Mouse (Mus musculus) midbrain, postnatal 0 days (tissue): ENCODE results near the gene Rab30. TPM values are rescaled to one million over a fixed set of nuclear protein-coding genes. Genes with fewer than 3 reads are reported as not detected.
A peak's percentile ranks its signal among the peaks of the same experiment; 100 is the strongest.
"Not testable (repeated sequence)": the region's sequence is repeated elsewhere in the genome, so short reads cannot be mapped to it uniquely, and the experiment has no call there.

ENCODE experiments used
- ATAC-seq: fragments of 200-750 bp; cut with Nextera tagmentation; 2 replicates; pipeline ENCODE4 v1.8.0; 2017; ENCODE audit warnings: moderate number of reproducible peaks, mild to moderate bottlenecking, moderate TSS enrichment, moderate library complexity; ENCODE audit not compliant: low FRiP score
- DNase-seq: peaks from one replicate; pipeline ENCODE4 v3.0.0-alpha.2; 2015; ENCODE audit warnings: low spot score
- H3K27ac ChIP-seq: fragments of 300-500 bp; sonication (generic); 2 replicates; pipeline ENCODE4 v1.5.1; 2014; ENCODE audit warnings: low read depth, mild to moderate bottlenecking, low read length, mixed read lengths
- H3K27me3 ChIP-seq: fragments of 300-500 bp; sonication (generic); 2 replicates; pipeline ENCODE4 v1.6.1; 2014; ENCODE audit warnings: low read length, control low read depth, mixed read lengths; ENCODE audit not compliant: insufficient read depth
- H3K36me3 ChIP-seq: fragments of 300-500 bp; sonication (generic); 2 replicates; pipeline ENCODE4 v1.6.1; 2014; ENCODE audit warnings: low read length, control low read depth, mixed read lengths; ENCODE audit not compliant: insufficient read depth
- H3K4me1 ChIP-seq: fragments of 300-500 bp; sonication (generic); 2 replicates; pipeline ENCODE4 v1.6.1; 2014; ENCODE audit warnings: mild to moderate bottlenecking, control low read depth, antibody characterized with exemption, low read length, mixed read lengths; ENCODE audit not compliant: insufficient read depth
- H3K4me2 ChIP-seq: fragments of 300-500 bp; sonication (generic); 2 replicates; pipeline ENCODE4 v1.6.1; 2014; ENCODE audit warnings: low read depth, mild to moderate bottlenecking, low read length, mixed read lengths; ENCODE audit not compliant: poor library complexity, severe bottlenecking
- H3K4me3 ChIP-seq: fragments of 300-500 bp; sonication (generic); 2 replicates; pipeline ENCODE4 v1.5.1; 2014; ENCODE audit warnings: low read depth, mild to moderate bottlenecking, low read length, moderate library complexity
- H3K9ac ChIP-seq: fragments of 300-500 bp; sonication (generic); replicated peaks from 2 replicates; pipeline ENCODE4 v1.6.1; 2014; ENCODE audit warnings: mild to moderate bottlenecking, low read length, moderate library complexity, mixed read lengths; ENCODE audit not compliant: poor library complexity, severe bottlenecking
- H3K9me3 ChIP-seq: fragments of 300-500 bp; sonication (generic); 2 replicates; pipeline ENCODE4 v1.6.1; 2016; ENCODE audit warnings: low read length, control low read depth
- CTCF ChIP-seq: IDR thresholded peaks from 2 replicates; pipeline ENCODE4 v1.5.1; 2016; ENCODE audit warnings: antibody characterized with exemption, mild to moderate bottlenecking
- WGBS: fragments of 180-500 bp; shearing (Covaris S2); extraction: QIAGEN DNeasy Blood & Tissue Kit; methylation state at CpG from one replicate; pipeline ENCODE4 v1.1.7; 2014; 5-methylcytosine and 5-hydroxymethylcytosine counted together
- polyA plus RNA-seq: library from polyadenylated mRNA; unstranded; fragments of >200 nt; fragmentation: Nextera tagmentation; extraction: Ambion mirVana; gene quantifications from 2 replicates; pipeline ENCODE4 v1.2.1, GENCODE M21; 2015
- total RNA-seq: library from RNA; depleted of rRNA; stranded (reverse); fragments of >200 nt; gene quantifications from 2 replicates; pipeline ENCODE4 v1.2.3, GENCODE M21; 2014

Rab30 gene
- total and polyA plus RNA-seq, 2 experiments from 2014 or later = 18.5 to 37.2 TPM

DNA sequence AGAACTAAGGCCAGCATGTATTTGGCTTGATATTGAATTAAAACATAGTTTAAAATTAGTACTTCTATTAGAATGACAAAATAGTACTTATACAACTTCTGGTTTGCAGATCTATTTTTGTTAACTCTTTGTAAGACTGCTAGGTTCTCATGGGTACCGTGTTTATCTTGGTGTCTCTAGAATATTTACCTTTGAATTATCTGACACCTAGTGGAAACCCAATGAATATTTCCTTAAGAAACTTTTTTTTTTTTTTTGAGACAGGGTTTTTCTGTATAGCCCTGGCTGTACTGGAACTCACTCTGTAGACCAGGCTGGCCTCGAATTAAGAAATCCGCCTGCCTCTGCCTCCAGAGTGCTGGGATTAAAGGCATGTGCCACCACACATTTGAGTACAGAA, 11.8 kb upstream of the Rab30 start:
- ATAC-seq, H3K9ac ChIP-seq, H3K4me3 ChIP-seq, H3K4me2 ChIP-seq, H3K9me3 ChIP-seq, H3K36me3 ChIP-seq, DNase-seq, H3K27ac ChIP-seq, H3K4me1 ChIP-seq, H3K27me3 ChIP-seq: not testable (repeated sequence)
- TF ChIP-seq CTCF = peak; percentile 50
- 79% methylated on average over 3 of the region's 3 CpGs for WGBS

- TF ChIP-seq CTCF = peak; percentile 7; the same call in 1 of the 2 replicates
- no peak overlapping the region for H3K4me2 ChIP-seq
- WGBS = 79% methylated on average over 4 of the region's 4 CpGs
- ATAC-seq (no peak), DNase-seq (no peak)
- no peaks in the 10 kb centered on the region for H3K4me1 ChIP-seq
- peaks cover 3% of the 10 kb centered on the region; the same call in 1 of the 2 replicates for H3K36me3 ChIP-seq
- no peak overlapping the region for H3K9ac ChIP-seq
- no peaks in the 10 kb centered on the region for H3K27me3 ChIP-seq
- no peaks in the 10 kb centered on the region for H3K9me3 ChIP-seq
- H3K27ac ChIP-seq = no peak overlapping the region
- no peak overlapping the region for H3K4me3 ChIP-seq
Observed at GRCm38 (mm10) chr7:92730465-92730864, 10.9 kb upstream of the Rab30 start.

DNA sequence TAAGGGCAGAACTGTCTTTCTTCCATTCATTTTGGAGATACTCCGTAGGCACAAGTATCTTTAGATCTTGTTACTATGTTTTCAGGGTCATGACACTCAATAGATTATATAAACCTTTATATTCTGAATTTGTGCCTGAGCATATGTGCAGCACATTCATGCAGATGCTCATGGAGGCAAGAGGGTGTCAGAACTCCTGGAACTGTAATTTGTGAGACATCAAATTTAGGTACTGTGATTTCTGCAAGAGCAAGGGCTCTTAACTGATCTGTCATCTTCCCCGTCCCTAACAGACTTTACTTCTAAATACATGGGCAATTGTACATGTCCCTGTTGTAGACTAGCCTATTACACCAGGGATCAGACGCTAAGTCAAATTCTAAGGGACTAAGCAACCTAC, 10.4 kb upstream of the Rab30 start:
- TF ChIP-seq CTCF = no peak
- H3K36me3 ChIP-seq = peaks cover 3% of the 10 kb centered on the region; the same call in 1 of the 2 replicates
- no peaks in the 10 kb centered on the region for H3K9me3 ChIP-seq
- no peak overlapping the region for H3K4me2 ChIP-seq
- H3K27ac ChIP-seq = no peak overlapping the region
- ATAC-seq (no peak), DNase-seq (no peak)
- H3K9ac ChIP-seq = no peak overlapping the region
- 68% methylated on average over 3 of the region's 3 CpGs for WGBS
- no peaks in the 10 kb centered on the region for H3K4me1 ChIP-seq
- no peak overlapping the region for H3K4me3 ChIP-seq
- H3K27me3 ChIP-seq = no peaks in the 10 kb centered on the region

DNA sequence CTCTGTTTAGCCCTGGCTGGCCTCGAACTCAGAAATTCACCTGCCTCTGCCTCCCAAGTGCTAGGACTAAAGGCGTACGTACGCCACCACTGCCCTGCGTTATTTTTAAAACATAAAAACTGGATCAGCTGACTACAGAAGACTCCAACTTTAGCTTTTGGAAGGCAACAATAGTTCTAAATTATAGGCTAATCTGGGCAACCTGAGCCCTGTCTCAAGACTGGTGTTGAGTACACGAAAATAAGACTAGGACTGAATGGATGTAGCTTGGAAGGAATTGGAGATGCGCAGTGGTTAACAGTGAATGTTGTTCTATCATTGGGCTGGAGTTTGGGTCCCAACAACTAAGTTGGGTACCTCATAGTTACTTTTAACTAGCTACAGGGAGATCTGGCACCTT, 9.3 kb upstream of the Rab30 start:
- Histone ChIP-seq H3K4me1 (no peaks in the 10 kb centered on the region), H3K36me3 (peaks cover 3% of the 10 kb centered on the region; the same call in 1 of the 2 replicates), H3K27me3 (no peaks in the 10 kb centered on the region), H3K9ac (no peak overlapping the region), H3K9me3 (no peaks in the 10 kb centered on the region), H3K27ac (no peak overlapping the region), H3K4me3 (no peak overlapping the region), H3K4me2 (no peak overlapping the region)
- 92% methylated on average over 7 of the region's 7 CpGs for WGBS
- TF ChIP-seq CTCF = no peak
- ATAC-seq (no peak), DNase-seq (no peak)

GRCm38 (mm10) chr7:92737560-92737959, 3.8 kb upstream of the Rab30 start:
- Histone ChIP-seq H3K27ac (no peak overlapping the region), H3K4me1 (0 out of 2 replicates have a peak, but pooled peaks cover 6% of the 10 kb centered on the region), H3K27me3 (no peaks in the 10 kb centered on the region), H3K9me3 (no peaks in the 10 kb centered on the region), H3K4me3 (no peak overlapping the region), H3K4me2 (0 out of 2 replicates have a peak overlapping the region, but pooled peaks have one; percentile 2), H3K9ac (no peak overlapping the region), H3K36me3 (peaks cover 3% of the 10 kb centered on the region; the same call in 1 of the 2 replicates)
- no peak for TF ChIP-seq CTCF
- DNase-seq = no peak
- 63% methylated on average over 1 of the region's 1 CpGs for WGBS
- ATAC-seq = no peak

GRCm38 (mm10) chr7:92739956-92740355, 1.4 kb upstream of the Rab30 start:
- DNase-seq = no peak
- no peak overlapping the region for H3K27ac ChIP-seq
- TF ChIP-seq CTCF = no peak

More at GRCm38 (mm10) chr7:92739956-92740355, 1.4 kb upstream of the Rab30 start:
- 18% methylated on average over 6 of the region's 6 CpGs for WGBS
- H3K4me3 ChIP-seq = peak overlapping the region; percentile 86
- ATAC-seq = no peak
- H3K36me3 ChIP-seq = no peaks in the 10 kb centered on the region
- peak overlapping the region; percentile 97 for H3K9ac ChIP-seq
- H3K9me3 ChIP-seq = no peaks in the 10 kb centered on the region
- peak overlapping the region; percentile 79 for H3K4me2 ChIP-seq
- peaks cover 6% of the 10 kb centered on the region; the same call in 1 of the 2 replicates for H3K4me1 ChIP-seq
- H3K27me3 ChIP-seq = no peaks in the 10 kb centered on the region
